Mouse (Mus musculus) liver, embryonic 15.5 days (tissue): Measurements from ENCODE around the gene Lypd8. TPM values are rescaled to one million over a fixed set of nuclear protein-coding genes. Genes with fewer than 3 reads are reported as not detected.

Experiments
- ATAC-seq: fragments of 200-750 bp; cut with Nextera tagmentation; 2 replicates; pipeline ENCODE4 v1.8.0; 2017; ENCODE audit warnings: moderate number of reproducible peaks, mild to moderate bottlenecking, moderate library complexity; ENCODE audit not compliant: insufficient read depth
- H3K27ac ChIP-seq: fragments of 300-500 bp; sonication (generic); replicated peaks from 2 replicates; pipeline ENCODE4 v1.5.1; 2015; ENCODE audit warnings: mild to moderate bottlenecking, inconsistent platforms
- H3K27me3 ChIP-seq: fragments of 300-500 bp; sonication (generic); 2 replicates; pipeline ENCODE4 v1.6.1; 2015; ENCODE audit warnings: mild to moderate bottlenecking, inconsistent platforms
- H3K36me3 ChIP-seq: fragments of 300-500 bp; sonication (generic); replicated peaks from 2 replicates; pipeline ENCODE4 v1.6.1; 2015; ENCODE audit warnings: moderate library complexity, mild to moderate bottlenecking, inconsistent platforms
- H3K4me1 ChIP-seq: fragments of 300-500 bp; sonication (generic); replicated peaks from 2 replicates; pipeline ENCODE4 v1.6.1; 2015; ENCODE audit warnings: inconsistent platforms
- H3K4me2 ChIP-seq: fragments of 300-500 bp; sonication (generic); 2 replicates; pipeline ENCODE4 v1.6.1; 2015; ENCODE audit warnings: moderate library complexity, mild to moderate bottlenecking, inconsistent platforms
- H3K4me3 ChIP-seq: fragments of 300-500 bp; sonication (generic); replicated peaks from 2 replicates; pipeline ENCODE4 v1.5.1; 2015; ENCODE audit warnings: mild to moderate bottlenecking, inconsistent platforms
- H3K9ac ChIP-seq: fragments of 300-500 bp; sonication (generic); 2 replicates; pipeline ENCODE4 v1.6.1; 2015; ENCODE audit warnings: moderate library complexity, mild to moderate bottlenecking, inconsistent platforms
- H3K9me3 ChIP-seq: fragments of 300-500 bp; sonication (generic); replicated peaks from 2 replicates; pipeline ENCODE4 v1.6.1; 2016; ENCODE audit warnings: inconsistent platforms
- WGBS: fragments of 180-500 bp; shearing (Covaris S2); methylation state at CpG from one replicate; pipeline ENCODE4 v1.1.7; 2015; ENCODE audit warnings: mixed read lengths; ENCODE audit not compliant: insufficient replicate concordance; 5-methylcytosine and 5-hydroxymethylcytosine counted together
- polyA plus RNA-seq: library from polyadenylated mRNA; unstranded; fragments of >200 nt; fragmentation: Nextera tagmentation; extraction: Ambion mirVana; gene quantifications from 2 replicates; pipeline ENCODE4 v1.2.1, GENCODE M21; 2015

Gene Lypd8
- polyA plus RNA-seq, 1 experiment from 2014 or later = 0.97 TPM

GRCm38 (mm10) chr11:58382471-58382870 lies 3.6 kb downstream of the Lypd8 start:
- Histone ChIP-seq H3K4me2 (no peak overlapping the region), H3K27ac (no peak overlapping the region), H3K36me3 (no peaks in the 10 kb centered on the region), H3K9ac (no peak overlapping the region), H3K9me3 (no peaks in the 10 kb centered on the region), H3K4me3 (no peak overlapping the region), H3K4me1 (peaks cover 9% of the 10 kb centered on the region), H3K27me3 (peaks cover 3% of the 10 kb centered on the region; the same call in 1 of the 2 replicates)
- no peak for ATAC-seq
- 73% methylated on average over 6 of the region's 6 CpGs for WGBS

- H3K36me3 ChIP-seq = no peaks in the 10 kb centered on the region
- ATAC-seq = no peak
- no peaks in the 10 kb centered on the region for H3K4me1 ChIP-seq
- H3K4me3 ChIP-seq = no peak overlapping the region
- H3K9me3 ChIP-seq = no peaks in the 10 kb centered on the region
- H3K9ac ChIP-seq = no peak overlapping the region
- no peak overlapping the region for H3K27ac ChIP-seq
- WGBS = 44% methylated on average over 6 of the region's 6 CpGs
- no peak overlapping the region for H3K4me2 ChIP-seq
- peaks cover 9% of the 10 kb centered on the region; the same call in 1 of the 2 replicates for H3K27me3 ChIP-seq
Measured at GRCm38 (mm10) chr11:58399985-58400645, 21.3 kb downstream of the Lypd8 start.

- no peak overlapping the region for H3K4me3 ChIP-seq
- no peaks in the 10 kb centered on the region for H3K9me3 ChIP-seq
- peaks cover 9% of the 10 kb centered on the region; the same call in 1 of the 2 replicates for H3K27me3 ChIP-seq
- 53% methylated on average over 5 of the region's 5 CpGs for WGBS
- no peaks in the 10 kb centered on the region for H3K36me3 ChIP-seq
- ATAC-seq = no peak
- no peak overlapping the region for H3K4me2 ChIP-seq
- no peaks in the 10 kb centered on the region for H3K4me1 ChIP-seq
- no peak overlapping the region for H3K27ac ChIP-seq
- no peak overlapping the region for H3K9ac ChIP-seq
Measured at GRCm38 (mm10) chr11:58400655-58401054, 21.8 kb downstream of the Lypd8 start.

GRCm38 (mm10) chr11:58408066-58408465 lies 29.2 kb downstream of the Lypd8 start:
- Histone ChIP-seq H3K27ac (no peak overlapping the region), H3K9ac (no peak overlapping the region), H3K9me3 (no peaks in the 10 kb centered on the region), H3K4me1 (no peaks in the 10 kb centered on the region), H3K36me3 (no peaks in the 10 kb centered on the region), H3K4me3 (no peak overlapping the region), H3K4me2 (no peak overlapping the region), H3K27me3 (no peaks in the 10 kb centered on the region; the same call in 1 of the 2 replicates)
- 71% methylated on average over 3 of the region's 3 CpGs for WGBS
- no peak for ATAC-seq

- Histone ChIP-seq H3K4me3 (no peak overlapping the region), H3K27me3 (0 out of 2 replicates have a peak, but pooled peaks cover 3% of the 10 kb centered on the region), H3K9me3 (no peaks in the 10 kb centered on the region), H3K36me3 (no peaks in the 10 kb centered on the region), H3K27ac (no peak overlapping the region), H3K4me1 (no peaks in the 10 kb centered on the region), H3K9ac (no peak overlapping the region), H3K4me2 (no peak overlapping the region)
- no peak for ATAC-seq
- 67% methylated on average over 3 of the region's 3 CpGs for WGBS
Measured at GRCm38 (mm10) chr11:58418336-58418735, 39.5 kb downstream of the Lypd8 start.

- Histone ChIP-seq H3K27me3 (0 out of 2 replicates have a peak, but pooled peaks cover 3% of the 10 kb centered on the region), H3K36me3 (no peaks in the 10 kb centered on the region), H3K4me1 (no peaks in the 10 kb centered on the region), H3K9ac (no peak within 1 kb of the TSS), H3K4me3 (no peak within 1 kb of the TSS), H3K27ac (no peak within 1 kb of the TSS), H3K9me3 (no peaks in the 10 kb centered on the region), H3K4me2 (no peak within 1 kb of the TSS)
- WGBS = 50% methylated on average over 1 of the region's 1 CpGs
- no peak for ATAC-seq
Measured at GRCm38 (mm10) chr11:58420815-58421214, 42.0 kb downstream of the Lypd8 start, which contains the start of gene 1810065E05Rik. 1810065E05Rik (plus strand) TSS chr11:58421111.

GRCm38 (mm10) chr11:58432259-58432658 lies 53.4 kb downstream of the Lypd8 start, which contains the start of gene Gm12253:
Gm12253 (plus strand) TSS chr11:58432559.
- 59% methylated on average over 3 of the region's 3 CpGs for WGBS
- Histone ChIP-seq H3K4me1 (no peaks in the 10 kb centered on the region), H3K27ac (no peak within 1 kb of the TSS), H3K4me2 (no peak within 1 kb of the TSS), H3K27me3 (no peaks in the 10 kb centered on the region; the same call in 1 of the 2 replicates), H3K4me3 (no peak within 1 kb of the TSS), H3K9me3 (no peaks in the 10 kb centered on the region), H3K36me3 (no peaks in the 10 kb centered on the region), H3K9ac (no peak within 1 kb of the TSS)
- no peak for ATAC-seq

- no peak overlapping the region for H3K4me2 ChIP-seq
- no peaks in the 10 kb centered on the region for H3K27me3 ChIP-seq
- ATAC-seq = no peak
- H3K4me1 ChIP-seq = no peaks in the 10 kb centered on the region
- no peak overlapping the region for H3K4me3 ChIP-seq
- no peaks in the 10 kb centered on the region for H3K36me3 ChIP-seq
- no peak overlapping the region for H3K9ac ChIP-seq
- H3K27ac ChIP-seq = no peak overlapping the region
- no peaks in the 10 kb centered on the region for H3K9me3 ChIP-seq
- 28% methylated on average over 5 of the region's 5 CpGs for whole genome bisulfite sequencing
Measured at GRCm38 (mm10) chr11:58437866-58438265, 59.0 kb downstream of the Lypd8 start.

Other genes with a start within 250 kb of the Lypd8 start
- 9.3 and 9.8 TPM in 2 replicates for gene Gemin5, start 210.5 kb upstream of the Lypd8 start, polyA plus RNA-seq
- 79.1 and 90.7 TPM in 2 replicates for gene Mrpl22, start 207.4 kb upstream of the Lypd8 start, polyA plus RNA-seq
- gene Igtp, start 179.5 kb upstream of the Lypd8 start, polyA plus RNA-seq = 9.9 and 11.2 TPM in 2 replicates
- 6.1 and 6.3 TPM in 2 replicates for gene Irgm2, start 179.4 kb upstream of the Lypd8 start, polyA plus RNA-seq
- gene 4930438A08Rik, start 104.2 kb upstream of the Lypd8 start, polyA plus RNA-seq = 2.9 and 3.2 TPM in 2 replicates
- gene Zfp692, start 72.0 kb upstream of the Lypd8 start, polyA plus RNA-seq = 9.4 and 11.5 TPM in 2 replicates
- gene Zfp672, start 48.7 kb upstream of the Lypd8 start, polyA plus RNA-seq = 35.0 and 36.0 TPM in 2 replicates
- gene Sh3bp5l, start 48.3 kb upstream of the Lypd8 start, polyA plus RNA-seq = 16.7 and 19.0 TPM in 2 replicates
- not detected in 2 replicates for gene 1810065E05Rik, start 42.1 kb downstream of the Lypd8 start, polyA plus RNA-seq
- gene Gm12253, start 53.5 kb downstream of the Lypd8 start, polyA plus RNA-seq = not detected in 2 replicates
- not detected in 2 replicates for gene Lypd9, start 73.9 kb downstream of the Lypd8 start, polyA plus RNA-seq
- not detected in 2 replicates for gene Olfr30, start 83.2 kb downstream of the Lypd8 start, polyA plus RNA-seq
- not detected in 2 replicates for gene Olfr332, start 113.5 kb downstream of the Lypd8 start, polyA plus RNA-seq
- gene Olfr331, start 123.5 kb downstream of the Lypd8 start, polyA plus RNA-seq = not detected in 2 replicates
- gene Olfr330, start 155.8 kb downstream of the Lypd8 start, polyA plus RNA-seq = not detected in 2 replicates
- not detected in 2 replicates for gene Olfr329-ps, start 167.4 kb downstream of the Lypd8 start, polyA plus RNA-seq
- not detected in 2 replicates for gene Olfr328, start 176.6 kb downstream of the Lypd8 start, polyA plus RNA-seq
- gene Olfr224, start 191.5 kb downstream of the Lypd8 start, polyA plus RNA-seq = not detected in 2 replicates
- not detected in 2 replicates for gene Olfr325, start 198.7 kb downstream of the Lypd8 start, polyA plus RNA-seq
- not detected in 2 replicates for gene Olfr324, start 216.1 kb downstream of the Lypd8 start, polyA plus RNA-seq
- not detected in 2 replicates for gene 2210407C18Rik, start 237.0 kb downstream of the Lypd8 start, polyA plus RNA-seq